Mouse (Mus musculus): ENCODE measurements around the gene Ctsw. TPM values are rescaled to one million over a fixed set of nuclear protein-coding genes. Genes with fewer than 3 reads are reported as not detected.

The Ctsw gene
- polyA plus RNA-seq, 1 experiment from 2014 or later: 1.5 TPM

DNA sequence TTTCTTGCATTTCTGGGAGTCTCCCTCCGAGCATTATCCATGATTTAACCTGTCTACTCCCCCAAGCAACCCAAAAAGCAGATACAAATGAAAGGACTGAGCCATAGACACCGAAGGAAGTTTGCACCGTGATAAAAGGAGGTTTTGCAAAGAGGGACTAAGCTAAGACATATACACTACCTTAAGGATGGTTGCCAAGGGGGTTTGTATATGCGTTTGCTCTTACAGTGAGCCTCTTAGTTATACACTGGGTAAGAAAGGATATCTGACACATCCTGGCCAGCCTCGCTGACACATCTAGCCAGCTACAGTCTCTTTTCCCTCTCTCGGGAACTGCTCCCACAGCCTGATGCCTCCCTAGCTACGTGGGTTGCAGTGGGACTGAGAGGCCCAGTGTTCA, 34.4 kb downstream of the Ctsw start:
- ATAC-seq (ENCODE audit: insufficient number of reproducible peaks, insufficient read depth, low FRiP score, low read depth): no peak
- no peaks in the 10 kb centered on the region for H3K36me3 ChIP-seq (ENCODE audit: control insufficient read depth, insufficient read depth, low read length)
- peak overlapping the region; percentile 56; the same call in 1 of the 2 replicates for H3K27ac ChIP-seq (ENCODE audit: low read length)
- no peaks in the 10 kb centered on the region for H3K9me3 ChIP-seq (ENCODE audit: control insufficient read depth, low read depth, low read length)
- peaks cover 13% of the 10 kb centered on the region for H3K4me1 ChIP-seq (ENCODE audit: control insufficient read depth, insufficient read depth, low read length)
- 57% methylated on average over 7 of the region's 7 CpGs for WGBS
- H3K4me3 ChIP-seq (ENCODE audit: low read depth, low read length): no peak overlapping the region
- H3K27me3 ChIP-seq (ENCODE audit: control insufficient read depth, insufficient read depth, low read length): no peaks in the 10 kb centered on the region
- peak overlapping the region; percentile 70 for H3K4me2 ChIP-seq (replicated peaks; ENCODE audit: low read depth, low read length)
- H3K9ac ChIP-seq (replicated peaks; ENCODE audit: low read depth, low read length): no peak overlapping the region

GRCm38 (mm10) chr19:5432992-5433852, 35.1 kb downstream of the Ctsw start:
- Histone ChIP-seq H3K9ac (replicated peaks; ENCODE audit: low read depth, low read length) (no peak overlapping the region), H3K27ac (ENCODE audit: low read length) (peak overlapping the region; percentile 56), H3K27me3 (ENCODE audit: control insufficient read depth, insufficient read depth, low read length) (no peaks in the 10 kb centered on the region), H3K36me3 (ENCODE audit: control insufficient read depth, insufficient read depth, low read length) (no peaks in the 10 kb centered on the region), H3K9me3 (ENCODE audit: control insufficient read depth, low read depth, low read length) (no peaks in the 10 kb centered on the region), H3K4me1 (ENCODE audit: control insufficient read depth, insufficient read depth, low read length) (peaks cover 13% of the 10 kb centered on the region), H3K4me2 (replicated peaks; ENCODE audit: low read depth, low read length) (peak overlapping the region; percentile 70), H3K4me3 (ENCODE audit: low read depth, low read length) (peak overlapping the region; percentile 25)
- whole genome bisulfite sequencing: 5% methylated on average over 16 of the region's 16 CpGs
- ATAC-seq (ENCODE audit: insufficient number of reproducible peaks, insufficient read depth, low FRiP score, low read depth): peak; percentile 72; the same call in 1 of the 2 replicates

- H3K36me3 ChIP-seq (ENCODE audit: control insufficient read depth, insufficient read depth, low read length): peaks cover 3% of the 10 kb centered on the region
- WGBS: 72% methylated on average over 4 of the region's 4 CpGs
- H3K27me3 ChIP-seq (ENCODE audit: control insufficient read depth, insufficient read depth, low read length): no peaks in the 10 kb centered on the region
- H3K9ac ChIP-seq (replicated peaks; ENCODE audit: low read depth, low read length): no peak overlapping the region
- H3K4me2 ChIP-seq (replicated peaks; ENCODE audit: low read depth, low read length): no peak overlapping the region
- no peak overlapping the region for H3K4me3 ChIP-seq (ENCODE audit: low read depth, low read length)
- H3K4me1 ChIP-seq (ENCODE audit: control insufficient read depth, insufficient read depth, low read length): peaks cover 13% of the 10 kb centered on the region
- no peak overlapping the region for H3K27ac ChIP-seq (ENCODE audit: low read length)
- ATAC-seq (ENCODE audit: insufficient number of reproducible peaks, insufficient read depth, low FRiP score, low read depth): no peak
- H3K9me3 ChIP-seq (ENCODE audit: control insufficient read depth, low read depth, low read length): no peaks in the 10 kb centered on the region
Observed at GRCm38 (mm10) chr19:5431911-5432464, 36.3 kb downstream of the Ctsw start.

DNA sequence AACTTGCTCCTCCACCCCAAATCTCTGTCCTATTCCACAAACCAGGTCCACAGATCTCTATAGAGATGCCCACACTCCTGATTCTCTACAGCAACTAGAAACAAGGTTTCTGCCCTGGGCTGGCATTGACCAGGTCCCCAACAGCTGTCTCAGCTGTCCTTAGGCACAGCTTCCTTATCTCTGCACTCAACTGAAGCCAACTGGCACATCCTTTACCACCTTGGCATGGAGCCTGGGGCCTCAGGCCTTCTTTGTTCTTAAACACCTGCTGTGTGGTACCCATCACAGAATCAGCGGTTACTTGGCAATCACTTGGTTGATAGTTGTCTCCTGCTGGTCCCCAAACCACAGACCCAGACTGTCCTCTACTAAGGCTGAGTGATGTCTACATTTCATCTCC, 37.9 kb downstream of the Ctsw start:
- Histone ChIP-seq H3K4me3 (ENCODE audit: low read depth, low read length) (no peak overlapping the region), H3K36me3 (ENCODE audit: control insufficient read depth, insufficient read depth, low read length) (peaks cover 14% of the 10 kb centered on the region), H3K27me3 (ENCODE audit: control insufficient read depth, insufficient read depth, low read length) (no peaks in the 10 kb centered on the region), H3K27ac (ENCODE audit: low read length) (no peak overlapping the region), H3K9me3 (ENCODE audit: control insufficient read depth, low read depth, low read length) (no peaks in the 10 kb centered on the region), H3K4me1 (ENCODE audit: control insufficient read depth, insufficient read depth, low read length) (peaks cover 25% of the 10 kb centered on the region), H3K4me2 (replicated peaks; ENCODE audit: low read depth, low read length) (no peak overlapping the region), H3K9ac (replicated peaks; ENCODE audit: low read depth, low read length) (no peak overlapping the region)
- no peak for ATAC-seq (ENCODE audit: insufficient number of reproducible peaks, insufficient read depth, low FRiP score, low read depth)
- WGBS: 81% methylated on average over 1 of the region's 1 CpGs

DNA sequence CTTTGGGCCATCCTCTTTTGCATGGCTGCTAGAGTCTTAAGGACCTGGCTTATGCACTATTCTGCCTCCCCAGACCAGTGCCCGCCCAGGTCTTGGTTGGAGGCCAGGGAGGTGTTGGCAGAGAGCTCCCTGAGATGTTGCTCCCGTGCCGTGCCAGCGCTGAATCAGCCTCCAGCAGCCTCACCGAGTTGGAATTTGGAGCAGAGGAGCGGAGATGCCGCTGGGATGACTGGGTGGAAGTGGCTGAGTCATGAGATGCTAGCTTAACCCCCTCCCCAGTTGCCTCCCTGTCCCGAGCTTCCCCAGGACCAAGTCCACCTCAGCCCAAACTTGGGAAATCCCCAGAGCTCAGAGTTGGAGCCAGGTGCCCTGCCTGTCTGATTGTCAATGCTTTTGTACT, 38.5 kb downstream of the Ctsw start:
- ATAC-seq (ENCODE audit: insufficient number of reproducible peaks, insufficient read depth, low FRiP score, low read depth): no peak
- H3K36me3 ChIP-seq (ENCODE audit: control insufficient read depth, insufficient read depth, low read length): peaks cover 14% of the 10 kb centered on the region
- no peak overlapping the region for H3K4me2 ChIP-seq (replicated peaks; ENCODE audit: low read depth, low read length)
- no peaks in the 10 kb centered on the region for H3K9me3 ChIP-seq (ENCODE audit: control insufficient read depth, low read depth, low read length)
- peaks cover 25% of the 10 kb centered on the region for H3K4me1 ChIP-seq (ENCODE audit: control insufficient read depth, insufficient read depth, low read length)
- H3K27ac ChIP-seq (ENCODE audit: low read length): no peak overlapping the region
- 75% methylated on average over 8 of the region's 8 CpGs for WGBS
- no peak overlapping the region for H3K4me3 ChIP-seq (ENCODE audit: low read depth, low read length)
- no peaks in the 10 kb centered on the region for H3K27me3 ChIP-seq (ENCODE audit: control insufficient read depth, insufficient read depth, low read length)
- no peak overlapping the region for H3K9ac ChIP-seq (replicated peaks; ENCODE audit: low read depth, low read length)

GRCm38 (mm10) chr19:5429219-5429618, 39.1 kb downstream of the Ctsw start:
- Histone ChIP-seq H3K4me3 (ENCODE audit: low read depth, low read length) (no peak overlapping the region), H3K4me1 (ENCODE audit: control insufficient read depth, insufficient read depth, low read length) (peaks cover 22% of the 10 kb centered on the region), H3K27ac (ENCODE audit: low read length) (no peak overlapping the region), H3K9me3 (ENCODE audit: control insufficient read depth, low read depth, low read length) (no peaks in the 10 kb centered on the region), H3K27me3 (ENCODE audit: control insufficient read depth, insufficient read depth, low read length) (no peaks in the 10 kb centered on the region), H3K4me2 (replicated peaks; ENCODE audit: low read depth, low read length) (no peak overlapping the region), H3K36me3 (ENCODE audit: control insufficient read depth, insufficient read depth, low read length) (peaks cover 14% of the 10 kb centered on the region), H3K9ac (replicated peaks; ENCODE audit: low read depth, low read length) (no peak overlapping the region)
- ATAC-seq (ENCODE audit: insufficient number of reproducible peaks, insufficient read depth, low FRiP score, low read depth): no peak
- 76% methylated on average over 4 of the region's 4 CpGs for WGBS

DNA sequence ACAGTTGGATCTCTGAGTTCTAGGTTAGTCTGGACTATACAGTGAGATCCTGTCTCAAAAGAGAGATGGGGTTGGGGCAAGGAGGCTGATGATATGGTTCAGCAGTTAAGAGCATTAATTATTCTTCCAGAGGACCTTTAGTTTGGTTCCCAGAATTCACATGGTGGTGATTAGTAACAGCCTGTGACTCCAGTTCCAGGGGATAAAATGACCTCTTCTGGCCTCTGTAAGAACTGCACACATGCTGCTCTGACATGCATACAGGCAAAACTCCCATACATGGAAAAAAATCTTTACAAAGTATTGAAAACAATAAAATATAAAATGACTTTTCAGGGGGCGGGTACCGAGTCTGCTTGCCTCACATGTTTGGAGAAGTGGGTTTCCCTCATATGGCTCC, 40.2 kb downstream of the Ctsw start:
- H3K9ac ChIP-seq (replicated peaks; ENCODE audit: low read depth, low read length): no peak overlapping the region
- no peak overlapping the region for H3K4me2 ChIP-seq (replicated peaks; ENCODE audit: low read depth, low read length)
- H3K4me3 ChIP-seq (ENCODE audit: low read depth, low read length): no peak overlapping the region
- peaks cover 14% of the 10 kb centered on the region for H3K36me3 ChIP-seq (ENCODE audit: control insufficient read depth, insufficient read depth, low read length)
- ATAC-seq (ENCODE audit: insufficient number of reproducible peaks, insufficient read depth, low FRiP score, low read depth): no peak
- 79% methylated on average over 2 of the region's 2 CpGs for WGBS
- no peaks in the 10 kb centered on the region for H3K27me3 ChIP-seq (ENCODE audit: control insufficient read depth, insufficient read depth, low read length)
- peaks cover 19% of the 10 kb centered on the region for H3K4me1 ChIP-seq (ENCODE audit: control insufficient read depth, insufficient read depth, low read length)
- peak overlapping the region; percentile 33; the same call in 1 of the 2 replicates for H3K27ac ChIP-seq (ENCODE audit: low read length)
- no peaks in the 10 kb centered on the region for H3K9me3 ChIP-seq (ENCODE audit: control insufficient read depth, low read depth, low read length)

GRCm38 (mm10) chr19:5426640-5427290, 41.5 kb downstream of the Ctsw start:
- Histone ChIP-seq H3K9ac (replicated peaks; ENCODE audit: low read depth, low read length) (peak overlapping the region; percentile 92; the same call in 1 of the 2 replicates), H3K36me3 (ENCODE audit: control insufficient read depth, insufficient read depth, low read length) (peaks cover 20% of the 10 kb centered on the region), H3K4me3 (ENCODE audit: low read depth, low read length) (peak overlapping the region; percentile 69; the same call in 1 of the 2 replicates)

More at GRCm38 (mm10) chr19:5426640-5427290, 41.5 kb downstream of the Ctsw start:
- H3K27ac ChIP-seq (ENCODE audit: low read length): no peak overlapping the region
- no peak overlapping the region for H3K4me2 ChIP-seq (replicated peaks; ENCODE audit: low read depth, low read length)
- H3K9me3 ChIP-seq (ENCODE audit: control insufficient read depth, low read depth, low read length): no peaks in the 10 kb centered on the region
- 91% methylated on average over 13 of the region's 13 CpGs for WGBS
- ATAC-seq (ENCODE audit: insufficient number of reproducible peaks, insufficient read depth, low FRiP score, low read depth): no peak
- H3K27me3 ChIP-seq (ENCODE audit: control insufficient read depth, insufficient read depth, low read length): no peaks in the 10 kb centered on the region
- H3K4me1 ChIP-seq (ENCODE audit: control insufficient read depth, insufficient read depth, low read length): peaks cover 21% of the 10 kb centered on the region
